ENCODE assay signal across 12 mouse cellular contexts in the genomic region with DNA sequence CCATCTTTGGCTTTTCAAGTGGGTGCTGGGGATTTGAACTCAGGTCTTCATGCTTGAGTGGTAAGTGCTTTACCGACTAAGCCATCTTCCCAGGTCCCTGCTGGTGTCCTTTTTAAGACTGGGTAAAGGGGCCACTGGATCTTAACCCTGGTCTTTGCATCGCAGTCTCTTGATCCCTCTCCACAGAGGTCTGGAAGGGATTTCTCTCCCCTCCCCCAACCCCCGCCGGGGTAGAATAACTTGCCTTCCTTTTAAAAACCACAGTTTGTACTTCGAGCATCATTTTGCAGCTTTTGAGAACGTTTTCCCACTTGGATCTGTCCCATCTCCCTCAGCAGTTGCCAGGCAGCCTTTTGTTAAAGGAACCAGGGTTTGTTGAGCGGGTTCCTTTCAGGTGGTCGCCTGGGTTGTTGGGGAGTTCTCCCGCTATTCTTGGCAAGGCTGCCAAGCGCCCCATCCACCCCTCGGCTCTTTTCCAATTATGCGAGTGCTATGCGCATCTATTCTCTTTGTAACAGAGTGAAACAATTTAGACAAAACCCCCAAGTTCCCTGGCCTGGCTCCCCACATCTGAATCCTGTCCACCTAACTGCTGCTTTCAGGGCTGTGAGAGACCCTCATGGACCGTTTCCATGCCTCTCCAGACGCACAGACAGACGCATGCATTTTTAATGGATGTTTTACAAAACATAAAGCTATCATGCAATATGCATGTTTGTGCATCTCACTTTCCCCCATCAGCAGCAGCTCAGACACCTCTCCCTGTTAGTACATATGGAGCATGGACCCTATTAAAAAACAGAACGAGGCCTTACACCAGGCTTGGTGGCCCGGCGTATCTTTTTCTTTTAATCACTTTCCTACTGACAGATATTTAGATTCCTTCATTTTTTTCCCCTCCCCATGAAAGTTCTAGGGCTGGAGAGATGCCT. TPM values are rescaled to one million over a fixed set of nuclear protein-coding genes. Genes with fewer than 3 reads are reported as not detected.
DNase-seq lines count a peak whose midpoint lies in the region; ATAC-seq lines count a peak whose summit lies in the region.
"Had no signal": no experiment of that assay in that cellular context is flagged by ENCODE, and none has a peak within 500 bp of the region (broad histone marks: within the 10 kb centered on the region; RNA-seq: fewer than 3 reads in every experiment).

No protein-coding gene starts in this region.

- H3K4me2 ChIP-seq in hindbrain, embryonic 13.5 days: no peak overlapping the region
- H3K4me2 ChIP-seq in forebrain, embryonic 15.5 days (replicated peaks): 0 out of 2 replicates have a peak overlapping the region, but pooled peaks have one; percentile 7
- H3K4me2 ChIP-seq: liver, embryonic 15.5 days had no signal

- WGBS in hindbrain, embryonic 13.5 days: 42% methylated on average over 19 of the region's 19 CpGs
- WGBS in hindbrain, embryonic 10.5 days: 65% methylated on average over 19 of the region's 19 CpGs
- WGBS in forebrain, embryonic 15.5 days: 12% methylated on average over 19 of the region's 19 CpGs

- no peak overlapping the region for H3K4me3 ChIP-seq in hindbrain, embryonic 13.5 days
- H3K4me3 ChIP-seq in hindbrain, embryonic 10.5 days: no peak overlapping the region
- H3K4me3 ChIP-seq in forebrain, embryonic 15.5 days: no peak overlapping the region
- H3K4me3 ChIP-seq: liver, embryonic 15.5 days had no signal

- intact Hi-C loops in heart, postnatal 36 days (cut with DNase I): loop anchor here (5.0 kb wide), 2 partner anchors 214 to 824 kb away; no protein-coding TSS in a partner anchor

- DNase-seq in hindbrain, embryonic 10.5 days (ENCODE audit: low spot score): no peak
- DNase-seq in left cerebral cortex, adult 11 months (ENCODE audit: low spot score): peak; percentile 15
- DNase-seq in right cerebral cortex, postnatal 10 days (ENCODE audit: low spot score in 2 of 2): peak; percentile 85 to 88
- no peak for DNase-seq in ovary, postnatal 14 days (ENCODE audit: low spot score)
- no peak for DNase-seq in heart, postnatal 36 days
- DNase-seq: kidney, postnatal 10 days had no signal

- peaks cover 21% of the 10 kb centered on the region for H3K4me1 ChIP-seq in hindbrain, embryonic 13.5 days (replicated peaks)
- H3K4me1 ChIP-seq in hindbrain, embryonic 10.5 days (replicated peaks): peaks cover 7% of the 10 kb centered on the region; the same call in 1 of the 2 replicates
- H3K4me1 ChIP-seq in forebrain, embryonic 15.5 days: peaks cover 19% of the 10 kb centered on the region
- H3K4me1 ChIP-seq: liver, embryonic 15.5 days had no signal

- H3K9ac ChIP-seq in hindbrain, embryonic 13.5 days: no peak overlapping the region
- no peak overlapping the region for H3K9ac ChIP-seq in forebrain, embryonic 15.5 days (replicated peaks)
- H3K9ac ChIP-seq: liver, embryonic 15.5 days had no signal

- peaks cover 3% of the 10 kb centered on the region; the same call in 1 of the 2 replicates for H3K27me3 ChIP-seq in hindbrain, embryonic 13.5 days
- no peaks in the 10 kb centered on the region for H3K27me3 ChIP-seq in hindbrain, embryonic 10.5 days (ENCODE audit: insufficient read depth, poor library complexity, severe bottlenecking)
- H3K27me3 ChIP-seq in forebrain, embryonic 15.5 days: no peaks in the 10 kb centered on the region
- H3K27me3 ChIP-seq: liver, embryonic 15.5 days had no signal

- H3K9me3 ChIP-seq in hindbrain, embryonic 13.5 days: no peaks in the 10 kb centered on the region
- peaks cover 10% of the 10 kb centered on the region; the same call in 1 of the 2 replicates for H3K9me3 ChIP-seq in hindbrain, embryonic 10.5 days
- H3K9me3 ChIP-seq in forebrain, embryonic 15.5 days: no peaks in the 10 kb centered on the region
- H3K9me3 ChIP-seq: liver, embryonic 15.5 days had no signal

- H3K36me3 ChIP-seq in hindbrain, embryonic 13.5 days: no peaks in the 10 kb centered on the region
- H3K36me3 ChIP-seq in hindbrain, embryonic 10.5 days: no peaks in the 10 kb centered on the region
- H3K36me3 ChIP-seq in forebrain, embryonic 15.5 days: no peaks in the 10 kb centered on the region
- H3K36me3 ChIP-seq: liver, embryonic 15.5 days had no signal

- H3K27ac ChIP-seq in hindbrain, embryonic 13.5 days: peak overlapping the region; percentile 69
- no peak overlapping the region for H3K27ac ChIP-seq in hindbrain, embryonic 10.5 days
- H3K27ac ChIP-seq in forebrain, embryonic 15.5 days (replicated peaks): peak overlapping the region; percentile 89
- H3K27ac ChIP-seq: liver, embryonic 15.5 days had no signal

- peak; percentile 67 for ATAC-seq in hindbrain, embryonic 13.5 days (ENCODE audit: low FRiP score)
- ATAC-seq in forebrain, embryonic 15.5 days (replicated peaks): peak; percentile 81
- ATAC-seq in cerebellum, adult (ENCODE audit: insufficient number of reproducible peaks, low FRiP score, low TSS enrichment): no peak

RNA-seq across cellular contexts. Expression of a gene that starts 29.4 kb away (rescaled TPM):
- 0.71 and 1.9 TPM in 2 replicates for polyA plus RNA-seq in hindbrain, embryonic 13.5 days (2015; fragmentation: Nextera tagmentation; extraction: Ambion mirVana)
- 0.17 TPM in 1 of 2 replicates, not detected in the other for polyA plus RNA-seq in hindbrain, embryonic 10.5 days (2016; fragmentation: Nextera tagmentation; extraction: Ambion mirVana)
- polyA plus RNA-seq in forebrain, embryonic 15.5 days (2015; fragmentation: Nextera tagmentation; extraction: Ambion mirVana): not detected in 2 replicates
- not detected for total RNA-seq in heart, postnatal 36 days (2021)
- total RNA-seq: heart, postnatal 14 days had no signal
- polyA plus RNA-seq: testis, adult 2 months had no signal

Comparison
In these comparisons a context has a peak if more than half of its experiments do, and no peak if none do; other contexts are left out.
1. DNase-seq: peak in left cerebral cortex, adult 11 months (single experiment) and right cerebral cortex, postnatal 10 days (2 of 2); none in hindbrain, embryonic 10.5 days (single experiment), ovary, postnatal 14 days (single experiment) and heart, postnatal 36 days (0 of 2).